Mouse (Mus musculus) adrenal gland, postnatal 14 days (tissue): ENCODE results near the gene Dcaf8. TPM values are rescaled to one million over a fixed set of nuclear protein-coding genes. Genes with fewer than 3 reads are reported as not detected.
"Not testable (repeated sequence)": the region's sequence is repeated elsewhere in the genome, so short reads cannot be mapped to it uniquely, and the experiment has no call there.

Experiments used
- DNase-seq: peaks from one replicate; pipeline ENCODE4 v3.0.0; 2021; ENCODE audit warnings: mixed read lengths
- total RNA-seq: library from RNA; stranded (reverse); gene quantifications from 2 replicates; pipeline ENCODE4 v1.2.3, GENCODE M21; 2021

The Dcaf8 gene
- total RNA-seq, 1 experiment from 2014 or later: 118 TPM

GRCm38 (mm10) chr1:172218164-172218910 lies 70.5 kb downstream of the Dcaf8 start:
- no peak for DNase-seq

- DNase-seq: no peak
Observed at GRCm38 (mm10) chr1:172219451-172220406, 71.8 kb downstream of the Dcaf8 start, which contains the start of gene Casq1. TSS of gene Casq1 (minus strand) at chr1:172219868.

GRCm38 (mm10) chr1:172220414-172220813 lies 72.5 kb downstream of the Dcaf8 start:
- peak; percentile 72 for DNase-seq

GRCm38 (mm10) chr1:172221297-172222063 lies 73.6 kb downstream of the Dcaf8 start:
- DNase-seq: no peak

GRCm38 (mm10) chr1:172228209-172228608 lies 80.3 kb downstream of the Dcaf8 start:
- peak; percentile 54 for DNase-seq

GRCm38 (mm10) chr1:172229215-172229614 lies 81.3 kb downstream of the Dcaf8 start:
- no peak for DNase-seq

GRCm38 (mm10) chr1:172240945-172241708 lies 93.2 kb downstream of the Dcaf8 start:
- no peak for DNase-seq

GRCm38 (mm10) chr1:172242401-172242800 lies 94.5 kb downstream of the Dcaf8 start:
- DNase-seq: no peak

GRCm38 (mm10) chr1:172243547-172244205 lies 95.8 kb downstream of the Dcaf8 start:
- no peak for DNase-seq

- DNase-seq: not testable (repeated sequence)
Observed at GRCm38 (mm10) chr1:172244645-172245044, 96.8 kb downstream of the Dcaf8 start.

Other genes with a start within 250 kb of the Dcaf8 start
- gene Slamf6, start 230.6 kb upstream of the Dcaf8 start, total RNA-seq: 1.5 and 9.3 TPM in 2 replicates
- gene Vangl2, start 119.6 kb upstream of the Dcaf8 start, total RNA-seq: 4.6 and 6.8 TPM in 2 replicates
- not detected in 2 replicates for gene Nhlh1, start 90.5 kb upstream of the Dcaf8 start, total RNA-seq
- 161 TPM in 2 replicates for gene Copa, start 65.6 kb upstream of the Dcaf8 start, total RNA-seq
- gene Ncstn, start 65.3 kb upstream of the Dcaf8 start, total RNA-seq: 89.8 and 101 TPM in 2 replicates
- gene Pex19, start 21.3 kb upstream of the Dcaf8 start, total RNA-seq: 135 and 141 TPM in 2 replicates
- gene Pea15a, start 58.7 kb downstream of the Dcaf8 start, total RNA-seq: 61.5 and 63.2 TPM in 2 replicates
- 0.48 and 1.8 TPM in 2 replicates for gene Casq1, start 71.8 kb downstream of the Dcaf8 start, total RNA-seq
- 0.22 and 0.41 TPM in 2 replicates for gene Atp1a4, start 110.3 kb downstream of the Dcaf8 start, total RNA-seq
- gene Igsf8, start 113.6 kb downstream of the Dcaf8 start, total RNA-seq: 23.9 and 26.1 TPM in 2 replicates
- gene Atp1a2, start 150.0 kb downstream of the Dcaf8 start, total RNA-seq: 315 and 342 TPM in 2 replicates
- 0.07 and 0.30 TPM in 2 replicates for gene Kcnj9, start 181.2 kb downstream of the Dcaf8 start, total RNA-seq
- 0.70 and 0.79 TPM in 2 replicates for gene Kcnj10, start 193.1 kb downstream of the Dcaf8 start, total RNA-seq
- 12.3 and 14.5 TPM in 2 replicates for gene Pigm, start 228.5 kb downstream of the Dcaf8 start, total RNA-seq